Mouse (Mus musculus): ENCODE measurements around the gene Tmem50a. TPM values are rescaled to one million over a fixed set of nuclear protein-coding genes. Genes with fewer than 3 reads are reported as not detected.

The Tmem50a gene
- polyA plus RNA-seq, 1 experiment from 2014 or later, result 107 TPM

DNA sequence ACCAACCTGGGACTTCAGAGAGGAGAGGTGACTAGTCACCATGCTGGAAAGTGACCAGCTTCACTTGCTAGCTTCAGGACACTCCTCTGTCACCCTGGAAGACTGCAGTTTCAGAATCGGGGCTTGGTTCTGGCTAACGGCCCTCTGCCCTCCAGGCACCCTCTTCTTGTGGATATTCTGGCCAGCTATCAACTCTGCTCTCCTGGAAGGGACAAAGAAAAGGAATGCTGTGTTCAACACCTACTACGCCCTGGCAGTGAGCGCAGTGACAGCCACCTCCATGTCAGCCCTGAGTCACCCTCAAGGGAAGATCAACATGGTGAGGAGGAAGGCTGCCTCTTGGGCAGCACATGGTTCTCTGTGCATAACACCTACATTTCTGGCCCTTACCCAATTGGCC, 30.5 kb downstream of the Tmem50a start:
- WGBS, result 94% methylated on average over 4 of the region's 4 CpGs
- H3K36me3 ChIP-seq (replicated peaks), result no peaks in the 10 kb centered on the region
- DNase-seq (ENCODE audit: extremely low spot score, low spot score), result no peak
- H3K4me1 ChIP-seq, result peaks cover 11% of the 10 kb centered on the region
- no peak overlapping the region for H3K4me3 ChIP-seq
- no peaks in the 10 kb centered on the region for H3K9me3 ChIP-seq
- no peak overlapping the region for H3K27ac ChIP-seq
- no peaks in the 10 kb centered on the region for H3K27me3 ChIP-seq (ENCODE audit: poor library complexity, severe bottlenecking)

GRCm38 (mm10) chr4:134883808-134884207, 31.0 kb downstream of the Tmem50a start:
- no peak overlapping the region for H3K27ac ChIP-seq
- H3K27me3 ChIP-seq (ENCODE audit: poor library complexity, severe bottlenecking), result no peaks in the 10 kb centered on the region
- no peaks in the 10 kb centered on the region for H3K36me3 ChIP-seq (replicated peaks)
- 88% methylated on average over 10 of the region's 10 CpGs for WGBS
- DNase-seq (ENCODE audit: extremely low spot score, low spot score), result no peak
- H3K4me3 ChIP-seq, result no peak overlapping the region
- peaks cover 15% of the 10 kb centered on the region for H3K4me1 ChIP-seq
- H3K9me3 ChIP-seq, result no peaks in the 10 kb centered on the region

DNA sequence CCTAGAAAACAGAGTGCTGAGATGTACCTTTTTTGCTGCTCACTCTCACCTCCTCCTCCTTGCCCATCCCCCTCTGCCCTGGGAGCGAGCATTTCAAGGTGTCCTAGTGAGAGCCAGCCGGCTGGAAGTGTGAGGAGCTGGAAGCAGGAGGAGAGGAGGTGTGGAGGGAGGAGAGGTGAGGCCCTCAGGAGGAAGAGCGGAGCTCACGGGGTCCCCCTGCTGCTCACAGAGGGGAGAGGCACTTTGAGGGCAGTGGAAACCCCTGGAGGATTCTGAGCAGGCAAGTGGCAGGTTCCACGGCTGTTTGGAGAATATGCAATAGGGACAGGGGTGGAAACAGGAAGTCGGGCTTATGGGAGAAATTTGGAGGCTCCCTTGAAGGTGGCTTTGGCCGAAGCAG, 31.6 kb downstream of the Tmem50a start:
- DNase-seq (ENCODE audit: extremely low spot score, low spot score), result no peak
- Histone ChIP-seq H3K4me3 (no peak overlapping the region), H3K4me1 (peaks cover 15% of the 10 kb centered on the region), H3K36me3 (replicated peaks) (no peaks in the 10 kb centered on the region), H3K27ac (no peak overlapping the region), H3K9me3 (no peaks in the 10 kb centered on the region), H3K27me3 (ENCODE audit: poor library complexity, severe bottlenecking) (no peaks in the 10 kb centered on the region)
- 40% methylated on average over 7 of the region's 7 CpGs for WGBS

- peak overlapping the region; percentile 50 for H3K4me3 ChIP-seq
- DNase-seq (ENCODE audit: extremely low spot score, low spot score), result no peak
Measured at GRCm38 (mm10) chr4:134880041-134880440, 34.8 kb downstream of the Tmem50a start.

GRCm38 (mm10) chr4:134879410-134879981, 35.3 kb downstream of the Tmem50a start:
- Histone ChIP-seq H3K36me3 (replicated peaks) (no peaks in the 10 kb centered on the region), H3K4me3 (peak overlapping the region; percentile 50), H3K9me3 (no peaks in the 10 kb centered on the region), H3K27me3 (ENCODE audit: poor library complexity, severe bottlenecking) (no peaks in the 10 kb centered on the region), H3K27ac (peak overlapping the region; percentile 51), H3K4me1 (peaks cover 15% of the 10 kb centered on the region)
- WGBS, result 4% methylated on average over 17 of the region's 17 CpGs
- peak; percentile 64 for DNase-seq (ENCODE audit: extremely low spot score, low spot score)

More at GRCm38 (mm10) chr4:134880041-134880440, 34.8 kb downstream of the Tmem50a start:
- peaks cover 15% of the 10 kb centered on the region for H3K4me1 ChIP-seq
- WGBS, result 28% methylated on average over 6 of the region's 6 CpGs
- H3K27ac ChIP-seq, result peak overlapping the region; percentile 51; the same call in 1 of the 2 replicates
- no peaks in the 10 kb centered on the region for H3K9me3 ChIP-seq
- no peaks in the 10 kb centered on the region for H3K36me3 ChIP-seq (replicated peaks)
- H3K27me3 ChIP-seq (ENCODE audit: poor library complexity, severe bottlenecking), result no peaks in the 10 kb centered on the region

GRCm38 (mm10) chr4:134876171-134876570, 38.7 kb downstream of the Tmem50a start:
- no peak for DNase-seq (ENCODE audit: extremely low spot score, low spot score)
- no peaks in the 10 kb centered on the region for H3K27me3 ChIP-seq (ENCODE audit: poor library complexity, severe bottlenecking)
- H3K4me1 ChIP-seq, result peaks cover 10% of the 10 kb centered on the region
- no peak overlapping the region for H3K4me3 ChIP-seq
- WGBS, result 82% methylated on average over 9 of the region's 9 CpGs
- H3K36me3 ChIP-seq (replicated peaks), result no peaks in the 10 kb centered on the region
- no peaks in the 10 kb centered on the region for H3K9me3 ChIP-seq
- no peak overlapping the region for H3K27ac ChIP-seq

DNA sequence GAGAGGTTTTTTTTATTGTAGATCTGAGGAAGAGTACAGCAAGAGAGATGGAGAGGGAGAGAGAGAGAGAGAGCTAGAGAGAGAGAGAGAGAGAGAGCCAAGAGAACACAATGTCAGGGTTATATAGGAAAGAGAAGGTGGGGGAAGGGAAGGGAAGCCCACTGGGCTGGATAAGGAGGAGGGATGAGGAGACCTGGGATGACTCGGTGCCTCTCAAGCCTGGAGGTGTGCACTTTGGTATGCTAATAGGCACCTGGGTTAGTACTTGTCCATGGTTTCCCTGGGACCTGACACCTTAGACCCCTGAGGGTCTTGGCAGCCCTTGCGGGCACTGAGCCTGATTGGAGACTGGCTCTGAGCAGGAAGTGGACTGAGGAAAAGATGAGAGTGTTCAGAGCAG, 42.9 kb downstream of the Tmem50a start:
- DNase-seq (ENCODE audit: extremely low spot score, low spot score), result no peak
- H3K9me3 ChIP-seq, result no peaks in the 10 kb centered on the region
- H3K4me3 ChIP-seq, result no peak overlapping the region
- WGBS, result 31% methylated on average over 2 of the region's 2 CpGs
- H3K4me1 ChIP-seq, result peaks cover 17% of the 10 kb centered on the region
- H3K36me3 ChIP-seq (replicated peaks), result no peaks in the 10 kb centered on the region
- H3K27ac ChIP-seq, result no peak overlapping the region
- peaks cover 41% of the 10 kb centered on the region for H3K27me3 ChIP-seq (ENCODE audit: poor library complexity, severe bottlenecking)

GRCm38 (mm10) chr4:134871477-134871876, 43.3 kb downstream of the Tmem50a start:
- H3K36me3 ChIP-seq (replicated peaks), result no peaks in the 10 kb centered on the region
- peaks cover 17% of the 10 kb centered on the region for H3K4me1 ChIP-seq
- H3K27me3 ChIP-seq (ENCODE audit: poor library complexity, severe bottlenecking), result peaks cover 41% of the 10 kb centered on the region
- no peak overlapping the region for H3K4me3 ChIP-seq
- no peaks in the 10 kb centered on the region for H3K9me3 ChIP-seq
- DNase-seq (ENCODE audit: extremely low spot score, low spot score), result no peak
- WGBS, result 57% methylated on average over 4 of the region's 4 CpGs
- no peak overlapping the region for H3K27ac ChIP-seq

DNA sequence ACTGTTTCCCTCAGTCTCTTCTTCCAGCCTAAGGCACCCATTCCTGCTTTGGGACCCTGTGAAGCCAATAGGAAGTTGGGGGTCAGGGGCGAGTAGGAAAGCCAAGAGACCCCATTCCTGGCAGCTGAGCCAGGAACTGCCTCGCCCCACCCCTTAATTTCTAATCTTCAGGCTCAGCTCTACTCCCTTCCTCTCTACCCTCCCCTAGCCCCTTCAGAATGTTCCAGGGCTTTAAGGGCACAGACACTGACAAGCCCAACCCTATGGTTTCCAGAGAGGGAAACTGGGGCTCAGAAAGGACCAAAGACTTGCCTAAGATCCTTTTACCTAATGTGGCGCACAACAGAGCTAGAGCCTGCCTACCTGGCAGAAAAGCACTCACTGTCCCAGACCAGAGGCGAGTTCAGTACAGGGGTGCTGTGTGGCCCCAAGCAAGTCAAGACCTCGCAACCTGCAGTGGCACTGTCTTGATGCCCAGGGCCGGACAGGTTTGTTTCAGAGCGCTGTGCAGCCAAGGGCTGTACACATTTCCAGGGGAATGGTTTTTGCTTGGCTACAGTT, 44.9 kb downstream of the Tmem50a start:
- 40% methylated on average over 7 of the region's 7 CpGs for WGBS
- no peaks in the 10 kb centered on the region for H3K9me3 ChIP-seq
- H3K27me3 ChIP-seq (ENCODE audit: poor library complexity, severe bottlenecking), result peaks cover 41% of the 10 kb centered on the region
- H3K36me3 ChIP-seq (replicated peaks), result no peaks in the 10 kb centered on the region
- peaks cover 17% of the 10 kb centered on the region for H3K4me1 ChIP-seq
- peak overlapping the region; percentile 21 for H3K4me3 ChIP-seq
- H3K27ac ChIP-seq, result peak overlapping the region; percentile 8; the same call in 1 of the 2 replicates
- no peak for DNase-seq (ENCODE audit: extremely low spot score, low spot score)

- no peaks in the 10 kb centered on the region for H3K9me3 ChIP-seq
- no peaks in the 10 kb centered on the region for H3K36me3 ChIP-seq (replicated peaks)
- no peak for DNase-seq (ENCODE audit: extremely low spot score, low spot score)
- H3K27ac ChIP-seq, result peak overlapping the region; percentile 32
- peak overlapping the region; percentile 21 for H3K4me3 ChIP-seq
- WGBS, result 13% methylated on average over 16 of the region's 16 CpGs
- peaks cover 41% of the 10 kb centered on the region for H3K27me3 ChIP-seq (ENCODE audit: poor library complexity, severe bottlenecking)
- H3K4me1 ChIP-seq, result peaks cover 17% of the 10 kb centered on the region
Measured at GRCm38 (mm10) chr4:134869068-134869730, 45.6 kb downstream of the Tmem50a start.

GRCm38 (mm10) chr4:134868490-134868889, 46.3 kb downstream of the Tmem50a start:
- Histone ChIP-seq H3K36me3 (replicated peaks) (no peaks in the 10 kb centered on the region), H3K4me1 (peaks cover 17% of the 10 kb centered on the region), H3K27ac (peak overlapping the region; percentile 32; the same call in 1 of the 2 replicates), H3K4me3 (no peak overlapping the region), H3K9me3 (no peaks in the 10 kb centered on the region), H3K27me3 (ENCODE audit: poor library complexity, severe bottlenecking) (peaks cover 41% of the 10 kb centered on the region)
- DNase-seq (ENCODE audit: extremely low spot score, low spot score), result no peak
- 22% methylated on average over 9 of the region's 9 CpGs for WGBS

GRCm38 (mm10) chr4:134868065-134868464, 46.8 kb downstream of the Tmem50a start:
- DNase-seq (ENCODE audit: extremely low spot score, low spot score), result no peak
- Histone ChIP-seq H3K9me3 (no peaks in the 10 kb centered on the region), H3K4me3 (no peak overlapping the region), H3K27ac (no peak overlapping the region), H3K4me1 (peaks cover 17% of the 10 kb centered on the region), H3K36me3 (replicated peaks) (no peaks in the 10 kb centered on the region), H3K27me3 (ENCODE audit: poor library complexity, severe bottlenecking) (peaks cover 41% of the 10 kb centered on the region)
- 92% methylated on average over 10 of the region's 10 CpGs for WGBS

DNA sequence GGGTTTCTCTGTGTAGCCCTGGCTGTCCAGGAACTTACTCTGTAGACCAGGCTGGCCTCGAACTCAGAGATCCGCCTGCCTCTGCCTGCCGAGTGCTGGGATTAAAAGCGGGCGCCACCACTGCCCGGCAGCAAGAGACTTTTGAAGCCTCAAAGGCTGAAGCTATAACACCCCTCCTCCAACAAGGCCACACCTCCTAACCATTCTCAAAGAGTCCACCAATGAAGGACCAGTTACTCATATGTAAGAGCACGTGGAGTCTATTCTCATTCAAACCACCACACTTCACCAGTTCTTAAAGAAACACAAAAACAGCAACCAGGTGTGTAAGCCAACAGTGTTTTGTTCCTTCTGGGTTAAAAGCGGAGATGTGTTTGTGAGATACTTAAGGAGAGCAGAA, 47.2 kb downstream of the Tmem50a start:
- 87% methylated on average over 8 of the region's 8 CpGs for WGBS
- no peak for DNase-seq (ENCODE audit: extremely low spot score, low spot score)

More for the DNA sequence above, 47.2 kb downstream of the Tmem50a start:
- H3K27ac ChIP-seq, result no peak overlapping the region
- peaks cover 17% of the 10 kb centered on the region for H3K4me1 ChIP-seq
- H3K4me3 ChIP-seq, result no peak overlapping the region
- no peaks in the 10 kb centered on the region for H3K36me3 ChIP-seq (replicated peaks)
- peaks cover 41% of the 10 kb centered on the region for H3K27me3 ChIP-seq (ENCODE audit: poor library complexity, severe bottlenecking)
- no peaks in the 10 kb centered on the region for H3K9me3 ChIP-seq
